Comparison of ENCODE assay signal across 28 mouse cellular contexts in genomic region chr2:67677697-67678096, GRCm38 (mm10).
DNase-seq lines count a peak whose midpoint lies in the region; ATAC-seq and TF ChIP-seq lines count a peak whose summit lies in the region.
"Had no signal": no experiment of that assay in that cellular context is flagged by ENCODE, and none has a peak within 500 bp of the region (broad histone marks: within the 10 kb centered on the region; RNA-seq: fewer than 3 reads in every experiment).

No protein-coding gene starts in this region.

- no peak overlapping the region for H3K9ac ChIP-seq in forebrain, embryonic 12.5 days
- no peak overlapping the region for H3K9ac ChIP-seq in kidney, embryonic 15.5 days
- H3K9ac ChIP-seq: intestine, embryonic 15.5 days; limb, embryonic 12.5 days; liver, embryonic 15.5 days; lung, embryonic 14.5 days had no signal

- no peak for DNase-seq in forebrain, embryonic 10.5 days (ENCODE audit: extremely low spot score, low spot score)
- DNase-seq in left cerebral cortex, postnatal 4 days: peak; percentile 2
- no peak for DNase-seq in left cerebral cortex, adult 18-20 months (ENCODE audit: low spot score in 2 of 2)
- peak; percentile 84 for DNase-seq in brain, embryonic 14.5 days (ENCODE audit: low read depth)
- DNase-seq in retina, postnatal 1 day: peak; percentile 50
- DNase-seq: adrenal gland, postnatal 14 days; cerebellum, adult 11-12 months; cerebellum, postnatal 25 days; gastrocnemius, adult 2 months; gastrocnemius, postnatal 36 days; heart, adult 18-20 months; heart, postnatal 4 days; kidney, adult 2 months; kidney, postnatal 4 days; layer of hippocampus, postnatal 36 days; lung, embryonic 14.5 days; lung, postnatal 14 days; thymus, adult 2 months; thymus, postnatal 36 days had no signal

- no peaks in the 10 kb centered on the region for H3K9me3 ChIP-seq in forebrain, embryonic 12.5 days
- no peaks in the 10 kb centered on the region for H3K9me3 ChIP-seq in forebrain, embryonic 10.5 days
- H3K9me3 ChIP-seq in kidney, embryonic 15.5 days (replicated peaks): no peaks in the 10 kb centered on the region
- H3K9me3 ChIP-seq: intestine, embryonic 15.5 days; limb, embryonic 12.5 days; liver, embryonic 15.5 days; midbrain, embryonic 10.5 days had no signal

- H3K27me3 ChIP-seq in forebrain, embryonic 12.5 days: no peaks in the 10 kb centered on the region
- no peaks in the 10 kb centered on the region for H3K27me3 ChIP-seq in forebrain, embryonic 10.5 days (ENCODE audit: poor library complexity, severe bottlenecking)
- H3K27me3 ChIP-seq in kidney, embryonic 15.5 days: no peaks in the 10 kb centered on the region
- H3K27me3 ChIP-seq: intestine, embryonic 15.5 days; limb, embryonic 12.5 days; liver, embryonic 15.5 days had no signal

- H3K4me3 ChIP-seq in forebrain, embryonic 12.5 days (replicated peaks): no peak overlapping the region
- H3K4me3 ChIP-seq in forebrain, embryonic 10.5 days: no peak overlapping the region
- H3K4me3 ChIP-seq in kidney, embryonic 15.5 days (replicated peaks): no peak overlapping the region
- H3K4me3 ChIP-seq: gastrocnemius, adult 2 months; intestine, embryonic 15.5 days; limb, embryonic 12.5 days; liver, embryonic 15.5 days; midbrain, embryonic 10.5 days had no signal

- 53% methylated on average over 4 of the region's 4 CpGs for WGBS in forebrain, embryonic 12.5 days
- 88% methylated on average over 4 of the region's 4 CpGs for WGBS in forebrain, embryonic 10.5 days
- WGBS in kidney, embryonic 15.5 days: 85% methylated on average over 4 of the region's 4 CpGs

- H3K4me1 ChIP-seq in forebrain, embryonic 12.5 days: peaks cover 4% of the 10 kb centered on the region; the same call in 1 of the 2 replicates
- H3K4me1 ChIP-seq in forebrain, embryonic 10.5 days: no peaks in the 10 kb centered on the region
- no peaks in the 10 kb centered on the region for H3K4me1 ChIP-seq in kidney, embryonic 15.5 days
- H3K4me1 ChIP-seq: intestine, embryonic 15.5 days; limb, embryonic 12.5 days; liver, embryonic 15.5 days; midbrain, embryonic 10.5 days had no signal

- ATAC-seq in forebrain, embryonic 12.5 days (ENCODE audit: low FRiP score): peak; percentile 46; the same call in 1 of the 2 replicates
- ATAC-seq in kidney, embryonic 15.5 days (replicated peaks; ENCODE audit: low FRiP score): no peak
- ATAC-seq: hindbrain, embryonic 16.5 days; intestine, embryonic 15.5 days had no signal

- no peak overlapping the region for H3K27ac ChIP-seq in forebrain, embryonic 12.5 days
- no peak overlapping the region for H3K27ac ChIP-seq in forebrain, embryonic 10.5 days
- H3K27ac ChIP-seq in kidney, embryonic 15.5 days: no peak overlapping the region
- H3K27ac ChIP-seq: gastrocnemius, adult 2 months; intestine, embryonic 15.5 days; kidney, postnatal 0 days; limb, embryonic 12.5 days; liver, embryonic 15.5 days; midbrain, embryonic 10.5 days had no signal

- no peak for TF ChIP-seq CTCF in brain, embryonic 14.5 days (IDR thresholded peaks at IDR 0.05; ENCODE audit: borderline replicate concordance, extremely low read depth, insufficient read depth, insufficient read length)

- H3K4me2 ChIP-seq in forebrain, embryonic 12.5 days: no peak overlapping the region
- no peak overlapping the region for H3K4me2 ChIP-seq in kidney, embryonic 15.5 days
- H3K4me2 ChIP-seq: heart, embryonic 11.5 days; intestine, embryonic 15.5 days; limb, embryonic 12.5 days; liver, embryonic 15.5 days; lung, embryonic 14.5 days had no signal

- no peaks in the 10 kb centered on the region for H3K36me3 ChIP-seq in forebrain, embryonic 12.5 days (replicated peaks)
- no peaks in the 10 kb centered on the region for H3K36me3 ChIP-seq in forebrain, embryonic 10.5 days (replicated peaks)
- no peaks in the 10 kb centered on the region for H3K36me3 ChIP-seq in kidney, embryonic 15.5 days
- H3K36me3 ChIP-seq: intestine, embryonic 15.5 days; limb, embryonic 12.5 days; liver, embryonic 15.5 days; midbrain, embryonic 10.5 days had no signal

- intact Hi-C loops in left cerebral cortex, postnatal 4 days (cut with DNase I): no loop called here

- no peak for TF ChIP-seq POLR2A in brain, embryonic 14.5 days (IDR thresholded peaks at IDR 0.05; ENCODE audit: borderline replicate concordance, extremely low read depth, insufficient read depth, insufficient read length, poor library complexity, severe bottlenecking)

Comparison
In these comparisons a context has a peak if more than half of its experiments do, and no peak if none do; other contexts are left out.
1. DNase-seq: peak in left cerebral cortex, postnatal 4 days (single experiment), brain, embryonic 14.5 days (single experiment) and retina, postnatal 1 day (single experiment); none in forebrain, embryonic 10.5 days (single experiment) and left cerebral cortex, adult 18-20 months (0 of 2).